ENCODE assay signal across 24 mouse cellular contexts in genomic region chr6:135187076-135187917, GRCm38 (mm10). TPM values are rescaled to one million over a fixed set of nuclear protein-coding genes. Genes with fewer than 3 reads are reported as not detected.
DNase-seq lines count a peak whose midpoint lies in the region; ATAC-seq and TF ChIP-seq lines count a peak whose summit lies in the region.
"Had no signal": no experiment of that assay in that cellular context is flagged by ENCODE, and none has a peak within 500 bp of the region (broad histone marks: within the 10 kb centered on the region; RNA-seq: fewer than 3 reads in every experiment).

No protein-coding gene starts in this region.

- no peak overlapping the region for H3K4me2 ChIP-seq in lung, postnatal 0 days (replicated peaks; ENCODE audit: low read depth, low read length)
- H3K4me2 ChIP-seq: embryonic facial prominence, embryonic 13.5 days; forebrain, embryonic 12.5 days; heart, embryonic 13.5 days; hindbrain, embryonic 13.5 days had no signal

- no peaks in the 10 kb centered on the region for H3K36me3 ChIP-seq in C2C12 (ENCODE audit: control insufficient read depth, insufficient read depth)
- H3K36me3 ChIP-seq in lung, postnatal 0 days (ENCODE audit: insufficient read depth, low read length), result no peaks in the 10 kb centered on the region
- no peaks in the 10 kb centered on the region for H3K36me3 ChIP-seq in forebrain, embryonic 10.5 days (replicated peaks)
- H3K36me3 ChIP-seq: embryonic facial prominence, embryonic 13.5 days; forebrain, embryonic 12.5 days; heart, embryonic 13.5 days; hindbrain, embryonic 13.5 days had no signal

- no peak overlapping the region for H3K9ac ChIP-seq in lung, postnatal 0 days (replicated peaks; ENCODE audit: low read depth)
- H3K9ac ChIP-seq: embryonic facial prominence, embryonic 13.5 days; forebrain, embryonic 12.5 days; forebrain, postnatal 0 days; heart, embryonic 13.5 days; hindbrain, embryonic 13.5 days had no signal

- 41% methylated on average over 10 of the region's 10 CpGs for WGBS in lung, postnatal 0 days
- WGBS in forebrain, embryonic 10.5 days, result 88% methylated on average over 10 of the region's 10 CpGs

- peak; percentile 51 for DNase-seq in embryo, embryonic 10 days (ENCODE audit: low spot score)
- DNase-seq in embryo, embryonic 11 days, result no peak
- DNase-seq in embryo, embryonic 10.5 days (ENCODE audit: low spot score), result peak; percentile 55
- peak; percentile 39 for DNase-seq in mesoderm, embryonic 11.5 days (ENCODE audit: low read depth, low spot score)
- no peak for DNase-seq in lung, postnatal 0 days (ENCODE audit: low spot score)
- no peak for DNase-seq in layer of hippocampus, postnatal 36 days
- no peak for DNase-seq in forebrain, embryonic 10.5 days (ENCODE audit: extremely low spot score, low spot score)
- DNase-seq: adrenal gland, postnatal 14 days; cerebellum, adult 18-20 months; cerebellum, adult 9-11 months; cerebellum, postnatal 36 days; forebrain, postnatal 0 days; gastrocnemius, postnatal 25 days; heart, postnatal 4 days; kidney, adult 11 months had no signal

- no peak overlapping the region for H3K4me3 ChIP-seq in C2C12 (ENCODE audit: insufficient read depth, poor library complexity, severe bottlenecking)
- H3K4me3 ChIP-seq in lung, postnatal 0 days (ENCODE audit: low read depth, low read length), result no peak overlapping the region
- no peak overlapping the region for H3K4me3 ChIP-seq in forebrain, embryonic 10.5 days
- H3K4me3 ChIP-seq: embryonic facial prominence, embryonic 13.5 days; erythroblast, embryonic 14.5 days; forebrain, embryonic 12.5 days; heart, embryonic 13.5 days; hindbrain, embryonic 13.5 days had no signal

- no peak for ATAC-seq in lung, postnatal 0 days
- ATAC-seq: activated CD4-positive, CD25-positive, alpha-beta regulatory T cell, adult 4 months; forebrain, postnatal 0 days; hindbrain, postnatal 0 days; Patski had no signal

- H3K27me3 ChIP-seq in C2C12 (ENCODE audit: control insufficient read depth, insufficient read depth, insufficient read length), result no peaks in the 10 kb centered on the region
- H3K27me3 ChIP-seq in lung, postnatal 0 days (replicated peaks; ENCODE audit: insufficient read depth, low read length), result no peaks in the 10 kb centered on the region
- H3K27me3 ChIP-seq in forebrain, embryonic 10.5 days (ENCODE audit: poor library complexity, severe bottlenecking), result no peaks in the 10 kb centered on the region
- H3K27me3 ChIP-seq: embryonic facial prominence, embryonic 13.5 days; forebrain, embryonic 12.5 days; heart, embryonic 13.5 days; hindbrain, embryonic 13.5 days; Patski had no signal

- H3K9me3 ChIP-seq in lung, postnatal 0 days (ENCODE audit: low read length), result no peaks in the 10 kb centered on the region
- no peaks in the 10 kb centered on the region for H3K9me3 ChIP-seq in forebrain, embryonic 10.5 days
- H3K9me3 ChIP-seq: embryonic facial prominence, embryonic 13.5 days; forebrain, embryonic 12.5 days; heart, embryonic 13.5 days; hindbrain, embryonic 13.5 days had no signal

- no peak for TF ChIP-seq EP300 in lung, postnatal 0 days (IDR thresholded peaks at IDR 0.05)

- H3K27ac ChIP-seq in lung, postnatal 0 days (ENCODE audit: low read length), result no peak overlapping the region
- H3K27ac ChIP-seq in forebrain, embryonic 10.5 days, result no peak overlapping the region
- H3K27ac ChIP-seq: embryonic facial prominence, embryonic 13.5 days; forebrain, embryonic 12.5 days; heart, embryonic 13.5 days; hindbrain, embryonic 13.5 days; hindbrain, postnatal 0 days had no signal

- H3K4me1 ChIP-seq in lung, postnatal 0 days (ENCODE audit: insufficient read depth, low read depth, low read length), result no peaks in the 10 kb centered on the region
- H3K4me1 ChIP-seq in forebrain, embryonic 10.5 days, result peaks cover 9% of the 10 kb centered on the region
- H3K4me1 ChIP-seq: embryonic facial prominence, embryonic 13.5 days; hindbrain, embryonic 13.5 days had no signal

- peak overlapping the region; percentile 40 for H3ac ChIP-seq in C2C12 (ENCODE audit: control insufficient read depth, insufficient read length, low read depth)

- no peak for TF ChIP-seq CTCF in C2C12 (IDR thresholded peaks at IDR 0.05; ENCODE audit: control insufficient read depth, insufficient read depth, insufficient read length)
- no peak for TF ChIP-seq CTCF in lung, postnatal 0 days (IDR thresholded peaks at IDR 0.05)

- H3K79me3 ChIP-seq in C2C12 (ENCODE audit: low read depth), result no peaks in the 10 kb centered on the region

- no peaks in the 10 kb centered on the region for H3K79me2 ChIP-seq in C2C12 (ENCODE audit: control insufficient read depth, insufficient read depth)

TF ChIP-seq in C2C12, 6 proteins besides CTCF, POLR2A, EP300 and RAD21:
- TF ChIP-seq CEBPB (IDR thresholded peaks at IDR 0.05; ENCODE audit: low read depth), result no peak
- TF ChIP-seq FOSL1 (IDR thresholded peaks at IDR 0.05; ENCODE audit: insufficient read depth, low read length, poor library complexity, severe bottlenecking), result no peak
- peak; percentile 88 for TF ChIP-seq USF1 (IDR thresholded peaks at IDR 0.05; ENCODE audit: low read depth)
- TF ChIP-seq MYOD1 (IDR thresholded peaks at IDR 0.05; ENCODE audit: control insufficient read depth, insufficient read length, low read depth), result no peak

RNA-seq across cellular contexts. Expression of gene Fam234b, which starts 10.5 kb away (rescaled TPM):
- 4.6 TPM for polyA plus RNA-seq in C2C12 (2012; fragmentation: generic; extraction: Trizol)
- polyA plus RNA-seq in lung, postnatal 0 days (2015; fragmentation: Nextera tagmentation; extraction: Ambion mirVana), result 5.7 and 6.1 TPM in 2 replicates
- 100 to 1,000 TPM; 157 to 166 TPM for total RNA-seq in layer of hippocampus, postnatal 36 days (2021)
- polyA plus RNA-seq in forebrain, embryonic 10.5 days (2016; fragmentation: Nextera tagmentation; extraction: Ambion mirVana), result 23.3 and 25.4 TPM in 2 replicates

RNA-seq across cellular contexts. Expression of gene Hebp1, which starts 10.5 kb away (rescaled TPM):
- polyA plus RNA-seq in C2C12 (2012; fragmentation: generic; extraction: Trizol), result 18.4 TPM
- 16.3 and 16.5 TPM in 2 replicates for polyA plus RNA-seq in lung, postnatal 0 days (2015; fragmentation: Nextera tagmentation; extraction: Ambion mirVana)
- 10 to 100 TPM; 74.3 to 79.5 TPM for total RNA-seq in layer of hippocampus, postnatal 36 days (2021)
- polyA plus RNA-seq in forebrain, embryonic 10.5 days (2016; fragmentation: Nextera tagmentation; extraction: Ambion mirVana), result 3.5 and 7.6 TPM in 2 replicates

Comparison
In these comparisons a context has a peak if more than half of its experiments do, and no peak if none do; other contexts are left out.
1. DNase-seq: peak in embryo, embryonic 10 days (single experiment), embryo, embryonic 10.5 days (single experiment) and mesoderm, embryonic 11.5 days (single experiment); none in embryo, embryonic 11 days (single experiment), lung, postnatal 0 days (single experiment), layer of hippocampus, postnatal 36 days (0 of 2) and forebrain, embryonic 10.5 days (single experiment).